In genomic region chr1:171791491-171791890, GRCm38 (mm10) we compare ENCODE assay signal across 16 mouse cellular contexts.
"Had no signal": no experiment of that assay in that cellular context is flagged by ENCODE, and none has a peak within 500 bp of the region (broad histone marks: within the 10 kb centered on the region; RNA-seq: fewer than 3 reads in every experiment).

No protein-coding gene starts in this region.

- DNase-seq: kidney, adult 2 months; kidney, postnatal 14 days; liver; liver, embryonic 13.5 days; liver, postnatal 0 days; lung, postnatal 14 days had no signal

- H3K4me2 ChIP-seq: intestine, embryonic 15.5 days; kidney, embryonic 15.5 days; limb, embryonic 12.5 days; liver, embryonic 13.5 days; lung, embryonic 15.5 days; midbrain, embryonic 11.5 days; midbrain, embryonic 15.5 days; neural tube, embryonic 12.5 days; stomach, embryonic 15.5 days had no signal

- H3K27ac ChIP-seq: intestine, embryonic 15.5 days; kidney, embryonic 15.5 days; limb, embryonic 12.5 days; liver, embryonic 13.5 days; lung, embryonic 15.5 days; macrophage; midbrain, embryonic 15.5 days; neural tube, embryonic 12.5 days; stomach, embryonic 15.5 days had no signal

- H3K36me3 ChIP-seq: intestine, embryonic 15.5 days; kidney, embryonic 15.5 days; limb, embryonic 12.5 days; liver, embryonic 13.5 days; lung, embryonic 15.5 days; midbrain, embryonic 15.5 days; neural tube, embryonic 12.5 days; stomach, embryonic 15.5 days had no signal

- H3K4me1 ChIP-seq: intestine, embryonic 15.5 days; kidney, embryonic 15.5 days; limb, embryonic 12.5 days; midbrain, embryonic 15.5 days; neural tube, embryonic 12.5 days; stomach, embryonic 15.5 days had no signal

- ATAC-seq: intestine, embryonic 15.5 days; liver, postnatal 0 days; midbrain, embryonic 15.5 days had no signal

- H3K27me3 ChIP-seq: intestine, embryonic 15.5 days; kidney, embryonic 15.5 days; limb, embryonic 12.5 days; liver, embryonic 13.5 days; lung, embryonic 15.5 days; megakaryocyte, embryonic 14.5 days; midbrain, embryonic 15.5 days; neural tube, embryonic 12.5 days; stomach, embryonic 15.5 days had no signal

- H3K9me3 ChIP-seq: intestine, embryonic 15.5 days; kidney, embryonic 15.5 days; limb, embryonic 12.5 days; liver, embryonic 13.5 days; lung, embryonic 15.5 days; megakaryocyte, embryonic 14.5 days; midbrain, embryonic 15.5 days; neural tube, embryonic 12.5 days; stomach, embryonic 15.5 days had no signal

- H3K9ac ChIP-seq: intestine, embryonic 15.5 days; kidney, embryonic 15.5 days; limb, embryonic 12.5 days; liver, embryonic 13.5 days; liver, postnatal 0 days; lung, embryonic 15.5 days; midbrain, embryonic 15.5 days; neural tube, embryonic 12.5 days; stomach, embryonic 15.5 days had no signal

- H3K4me3 ChIP-seq: intestine, embryonic 15.5 days; kidney, embryonic 15.5 days; limb, embryonic 12.5 days; liver, embryonic 13.5 days; lung, embryonic 15.5 days; megakaryocyte, embryonic 14.5 days; midbrain, embryonic 15.5 days; neural tube, embryonic 12.5 days; stomach, embryonic 15.5 days had no signal
